Mouse (Mus musculus) limb, embryonic 14.5 days (tissue): ENCODE data around the gene Ebf3. TPM values are rescaled to one million over a fixed set of nuclear protein-coding genes. Genes with fewer than 3 reads are reported as not detected.

ENCODE experiments used
- ATAC-seq: fragments of 200-750 bp; cut with Nextera tagmentation; 2 replicates; pipeline ENCODE4 v1.8.0; 2017; ENCODE audit warnings: low read depth, moderate number of reproducible peaks, moderate TSS enrichment; ENCODE audit not compliant: low FRiP score
- DNase-seq: peaks from one replicate; pipeline ENCODE4 v3.0.0-alpha.2; 2015; ENCODE audit warnings: low spot score
- H3K27ac ChIP-seq: fragments of 300-500 bp; sonication (generic); replicated peaks from 2 replicates; pipeline ENCODE4 v1.5.1; 2014; ENCODE audit warnings: low read depth, mild to moderate bottlenecking, low read length, moderate library complexity, mixed read lengths
- H3K27me3 ChIP-seq: fragments of 300-500 bp; sonication (generic); 2 replicates; pipeline ENCODE4 v1.6.1; 2014; ENCODE audit warnings: low read length, mixed read lengths; ENCODE audit not compliant: control insufficient read depth, insufficient read depth
- H3K36me3 ChIP-seq: fragments of 300-500 bp; sonication (generic); 2 replicates; pipeline ENCODE4 v1.6.1; 2014; ENCODE audit warnings: mild to moderate bottlenecking, low read length, moderate library complexity, mixed read lengths; ENCODE audit not compliant: control insufficient read depth, insufficient read depth
- H3K4me1 ChIP-seq: fragments of 300-500 bp; sonication (generic); 2 replicates; pipeline ENCODE4 v1.6.1; 2014; ENCODE audit warnings: antibody characterized with exemption, low read length, mixed read lengths; ENCODE audit not compliant: control insufficient read depth, insufficient read depth
- H3K4me2 ChIP-seq: fragments of 300-500 bp; sonication (generic); replicated peaks from 2 replicates; pipeline ENCODE4 v1.6.1; 2014; ENCODE audit warnings: low read depth, mild to moderate bottlenecking, low read length, moderate library complexity; ENCODE audit not compliant: severe bottlenecking
- H3K4me3 ChIP-seq: fragments of 300-500 bp; sonication (generic); replicated peaks from 2 replicates; pipeline ENCODE4 v1.5.1; 2014; ENCODE audit warnings: low read length
- H3K9ac ChIP-seq: fragments of 300-500 bp; sonication (generic); 2 replicates; pipeline ENCODE4 v1.6.1; 2014; ENCODE audit warnings: mild to moderate bottlenecking, low read depth, low read length, moderate library complexity; ENCODE audit not compliant: severe bottlenecking
- H3K9me3 ChIP-seq: fragments of 300-500 bp; sonication (generic); 2 replicates; pipeline ENCODE4 v1.6.1; 2016; ENCODE audit warnings: low read length; ENCODE audit not compliant: control insufficient read depth
- POLR2A ChIP-seq: fragments of 200-500 bp; IDR thresholded peaks from 2 replicates; pipeline ENCODE4 v1.8.0; 2012; ENCODE audit warnings: inconsistent platforms, mild to moderate bottlenecking, moderate library complexity, borderline replicate concordance; ENCODE audit not compliant: insufficient read depth, insufficient read length; ENCODE audit errors: extremely low read depth
- WGBS: fragments of 180-500 bp; shearing (Covaris S2); extraction: QIAGEN DNeasy Blood & Tissue Kit; methylation state at CpG from one replicate; pipeline ENCODE4 v1.1.7; 2014; 5-methylcytosine and 5-hydroxymethylcytosine counted together
- polyA plus RNA-seq, 2 experiments: library from polyadenylated mRNA; depleted of rRNA in 1 of 2; stranded (reverse) in 1 of 2; unstranded in 1 of 2; fragments of >200 nt; fragmentation: Nextera tagmentation in 1 of 2; extraction: Ambion mirVana in 1 of 2; gene quantifications; 2 replicates each; pipeline versions ENCODE4 v1.2.1 to v1.2.3; 2012 to 2014

Gene Ebf3
- polyA plus RNA-seq, 2 experiments, result 15.3 to 80.3 TPM

GRCm38 (mm10) chr7:137223823-137224222, 90.4 kb downstream of the Ebf3 start:
- WGBS, result 88% methylated on average over 3 of the region's 3 CpGs
- no peak overlapping the region for H3K4me3 ChIP-seq
- ATAC-seq (no peak), DNase-seq (no peak)
- no peak for TF ChIP-seq POLR2A
- H3K36me3 ChIP-seq, result peaks cover 67% of the 10 kb centered on the region
- peaks cover 16% of the 10 kb centered on the region for H3K4me1 ChIP-seq
- no peak overlapping the region for H3K27ac ChIP-seq
- H3K9ac ChIP-seq, result no peak overlapping the region
- H3K4me2 ChIP-seq, result no peak overlapping the region
- H3K27me3 ChIP-seq, result no peaks in the 10 kb centered on the region
- H3K9me3 ChIP-seq, result no peaks in the 10 kb centered on the region

- no peak for TF ChIP-seq POLR2A
- Histone ChIP-seq H3K9ac (no peak overlapping the region), H3K4me2 (no peak overlapping the region), H3K27ac (no peak overlapping the region), H3K9me3 (no peaks in the 10 kb centered on the region), H3K36me3 (peaks cover 68% of the 10 kb centered on the region), H3K27me3 (no peaks in the 10 kb centered on the region), H3K4me3 (no peak overlapping the region), H3K4me1 (peaks cover 16% of the 10 kb centered on the region)
- ATAC-seq (no peak), DNase-seq (no peak)
- 88% methylated on average over 6 of the region's 6 CpGs for WGBS
These were observed 91.3 kb downstream of the Ebf3 start for GRCm38 (mm10) chr7:137222831-137223505.

GRCm38 (mm10) chr7:137221599-137221998, 92.6 kb downstream of the Ebf3 start:
- no peak for ATAC-seq
- Histone ChIP-seq H3K4me3 (no peak overlapping the region), H3K27ac (no peak overlapping the region), H3K4me2 (no peak overlapping the region), H3K9ac (no peak overlapping the region), H3K36me3 (peaks cover 65% of the 10 kb centered on the region), H3K27me3 (no peaks in the 10 kb centered on the region), H3K9me3 (no peaks in the 10 kb centered on the region), H3K4me1 (peaks cover 16% of the 10 kb centered on the region)
- 7% methylated on average over 6 of the region's 6 CpGs for WGBS
- peak; percentile 45 for DNase-seq
- TF ChIP-seq POLR2A, result no peak

GRCm38 (mm10) chr7:137220436-137220835, 93.8 kb downstream of the Ebf3 start:
- H3K9ac ChIP-seq, result no peak overlapping the region
- H3K9me3 ChIP-seq, result no peaks in the 10 kb centered on the region
- no peaks in the 10 kb centered on the region for H3K27me3 ChIP-seq
- ATAC-seq (no peak), DNase-seq (no peak)
- H3K4me3 ChIP-seq, result no peak overlapping the region
- H3K36me3 ChIP-seq, result peaks cover 61% of the 10 kb centered on the region
- peaks cover 12% of the 10 kb centered on the region for H3K4me1 ChIP-seq
- 70% methylated on average over 4 of the region's 4 CpGs for WGBS
- H3K4me2 ChIP-seq, result no peak overlapping the region
- no peak for TF ChIP-seq POLR2A
- H3K27ac ChIP-seq, result no peak overlapping the region

- Histone ChIP-seq H3K36me3 (peaks cover 53% of the 10 kb centered on the region), H3K9me3 (no peaks in the 10 kb centered on the region), H3K27me3 (no peaks in the 10 kb centered on the region), H3K4me2 (no peak overlapping the region), H3K4me3 (no peak overlapping the region), H3K4me1 (peaks cover 12% of the 10 kb centered on the region), H3K9ac (no peak overlapping the region), H3K27ac (no peak overlapping the region)
- no peak for DNase-seq
- no peak for TF ChIP-seq POLR2A
- no peak for ATAC-seq
- WGBS, result 88% methylated on average over 12 of the region's 12 CpGs
These were observed 95.5 kb downstream of the Ebf3 start for GRCm38 (mm10) chr7:137218706-137219105.
